Mouse (Mus musculus) frontal cortex, postnatal 10 days (tissue): ENCODE data around the gene Vsig8.

ENCODE experiments used
- DNase-seq, 2 experiments: peaks; one replicate each; pipeline ENCODE4 v3.0.0; 2022; ENCODE audit warnings: low spot score in 2 of 2, mixed read lengths in 1 of 2

The Vsig8 gene

DNA sequence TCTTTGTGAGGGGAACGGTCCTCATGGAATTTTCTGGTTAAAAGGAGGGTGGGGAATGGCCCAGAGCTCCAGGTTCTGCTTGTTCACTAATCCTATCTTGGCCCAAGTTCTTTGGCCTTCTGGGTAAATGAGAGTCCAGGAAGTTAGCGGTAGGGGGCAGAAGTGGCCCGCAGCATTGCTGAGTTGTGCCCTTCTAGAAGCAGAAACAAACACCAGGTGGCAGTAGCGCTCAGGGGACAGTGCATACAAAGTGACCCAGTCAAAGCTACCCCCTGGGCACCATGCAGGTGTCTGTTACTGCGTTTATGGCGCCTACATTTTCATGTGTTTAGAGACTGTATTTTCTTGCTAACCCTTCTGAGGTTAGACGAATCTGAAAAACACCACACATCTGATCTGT is 27.0 kb upstream of the Vsig8 start:
- DNase-seq = peak; percentile 63 to 84

DNA sequence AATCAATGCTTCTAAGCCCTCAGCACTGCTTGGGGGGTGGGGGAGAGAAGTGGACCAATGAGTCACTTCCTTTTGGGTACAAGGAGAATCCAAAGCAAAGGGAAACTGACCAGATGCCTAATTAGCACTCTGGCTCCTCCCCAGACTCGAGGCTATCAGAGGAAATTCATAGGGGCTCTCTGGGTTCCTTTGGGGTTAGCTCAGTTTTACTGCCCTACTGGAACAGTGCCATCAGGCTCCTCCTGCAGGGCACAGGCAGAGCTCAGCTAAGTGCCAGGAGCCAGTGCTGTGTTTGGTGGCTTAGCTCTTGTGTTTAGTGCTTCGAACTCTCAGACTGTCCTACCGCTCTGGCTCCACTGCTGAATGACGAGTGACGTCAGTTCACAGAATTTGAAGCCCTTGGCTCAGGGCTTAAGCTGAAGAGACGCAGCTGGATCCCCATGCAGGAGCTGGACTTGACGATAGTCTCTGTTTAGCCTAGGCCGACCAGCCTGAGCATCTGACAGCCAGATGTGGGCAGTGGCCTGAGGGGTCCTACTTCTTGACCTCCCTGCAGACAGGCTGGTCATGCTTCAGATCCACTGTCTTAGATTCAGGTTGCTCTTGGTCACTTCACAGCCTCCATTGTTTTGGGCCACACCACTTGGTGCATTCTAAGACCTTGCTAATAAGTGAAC is 25.1 kb upstream of the Vsig8 start:
- no peak for DNase-seq

DNA sequence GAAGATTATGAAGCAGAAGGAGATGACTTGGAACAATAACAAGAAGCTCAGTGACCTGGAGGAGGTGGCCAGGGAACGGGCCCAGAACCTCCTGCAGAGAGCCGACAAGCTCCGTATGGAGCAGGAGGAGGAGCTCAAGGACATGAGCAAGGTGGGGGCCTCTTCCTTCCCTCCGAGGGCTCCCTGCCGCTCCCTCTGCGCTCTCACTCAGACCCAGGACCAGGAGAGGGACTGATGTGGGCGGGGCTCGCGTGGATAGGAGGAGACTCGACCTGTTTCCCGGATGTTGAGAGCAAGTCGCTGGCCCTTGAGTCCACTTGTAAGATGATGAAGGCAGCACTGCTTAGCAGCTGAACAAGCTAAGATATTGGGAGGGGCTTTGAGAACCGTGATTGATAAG is 23.2 kb upstream of the Vsig8 start:
- no peak for DNase-seq

DNA sequence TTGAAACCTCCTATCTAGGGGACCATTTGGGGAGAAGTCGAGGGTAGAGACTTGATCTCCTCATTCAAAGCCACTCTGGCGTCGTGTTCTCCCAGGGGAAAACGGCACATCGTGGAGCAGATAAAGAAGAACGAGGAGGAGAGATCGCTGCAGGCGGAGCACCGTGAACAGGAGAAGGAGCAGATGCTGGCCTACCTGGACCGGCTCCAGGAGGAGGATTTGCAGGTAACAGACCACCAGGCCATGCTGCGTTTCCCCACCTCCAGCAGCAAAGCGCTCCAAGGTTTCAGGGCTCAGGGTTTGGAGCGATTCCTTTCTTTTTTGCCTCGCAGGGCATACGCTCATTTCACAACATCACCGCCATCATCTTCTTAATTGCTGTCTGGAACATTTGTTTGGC is 20.6 kb upstream of the Vsig8 start:
- no peak for DNase-seq

DNA sequence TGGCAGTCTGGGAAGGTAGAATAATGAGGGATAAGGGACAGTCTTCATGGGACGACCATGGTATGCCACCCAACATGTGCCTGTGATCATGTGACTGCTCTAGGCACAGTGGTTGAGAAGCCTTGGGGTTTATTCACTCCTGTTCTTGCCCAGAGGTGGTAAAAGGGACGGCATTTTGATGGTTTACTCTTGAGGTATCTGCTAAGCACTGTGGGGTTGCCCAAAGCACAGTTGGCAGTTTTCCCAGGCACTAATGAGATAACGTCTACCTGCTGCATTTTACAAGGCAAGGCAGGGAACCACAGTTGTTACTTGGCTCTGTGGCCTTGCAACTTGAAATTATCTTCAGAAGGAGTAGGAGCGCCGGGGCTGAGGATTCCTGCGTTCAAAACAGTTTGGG is 15.9 kb upstream of the Vsig8 start:
- no peak for DNase-seq

DNA sequence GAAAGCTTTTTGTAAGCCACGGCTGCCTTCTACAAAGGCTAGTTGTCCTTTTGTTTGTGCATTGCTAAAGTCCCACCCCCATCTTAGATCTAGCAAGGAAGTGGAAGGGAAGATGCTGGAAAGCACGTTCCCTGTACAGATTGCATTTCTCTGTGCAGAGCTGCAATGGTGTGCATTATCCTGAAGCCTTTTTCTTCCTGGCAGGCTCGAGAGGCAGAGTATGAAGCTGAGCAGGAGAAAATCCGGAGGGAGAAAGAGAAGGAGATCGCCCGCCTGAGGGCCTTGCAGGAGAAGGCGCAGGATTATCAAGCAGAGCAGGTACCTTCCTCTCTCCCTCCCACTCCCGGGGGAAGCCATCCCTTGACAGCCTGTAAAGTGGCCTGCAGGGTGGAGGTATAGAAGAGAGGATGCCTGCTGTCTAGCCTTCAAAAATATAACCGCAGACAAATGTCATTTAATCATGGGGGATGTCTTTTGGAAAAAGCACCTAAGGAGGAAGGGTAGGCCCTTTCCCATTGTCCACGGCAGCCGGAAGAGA is 15.4 kb upstream of the Vsig8 start:
- no peak for DNase-seq

DNA sequence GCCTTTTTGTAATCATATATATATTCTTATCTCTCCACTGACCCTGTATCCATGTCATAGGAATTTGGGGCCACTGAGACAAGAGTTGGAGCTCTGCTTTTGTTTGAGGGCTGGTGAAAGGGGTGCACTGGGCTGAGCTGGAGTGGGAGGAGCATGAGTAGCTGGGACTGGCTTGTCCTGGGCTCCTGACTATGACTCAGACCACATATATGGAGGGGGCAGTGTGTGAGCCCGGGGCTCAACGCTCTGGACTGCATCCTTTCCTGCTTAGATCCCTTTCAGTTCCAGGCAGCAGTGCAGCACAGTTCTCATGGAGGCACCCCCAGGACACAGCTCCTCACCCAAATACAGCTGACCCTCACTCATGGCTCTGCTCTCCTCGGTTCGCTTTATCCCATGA is 9.7 kb upstream of the Vsig8 start:
- DNase-seq = no peak

DNA sequence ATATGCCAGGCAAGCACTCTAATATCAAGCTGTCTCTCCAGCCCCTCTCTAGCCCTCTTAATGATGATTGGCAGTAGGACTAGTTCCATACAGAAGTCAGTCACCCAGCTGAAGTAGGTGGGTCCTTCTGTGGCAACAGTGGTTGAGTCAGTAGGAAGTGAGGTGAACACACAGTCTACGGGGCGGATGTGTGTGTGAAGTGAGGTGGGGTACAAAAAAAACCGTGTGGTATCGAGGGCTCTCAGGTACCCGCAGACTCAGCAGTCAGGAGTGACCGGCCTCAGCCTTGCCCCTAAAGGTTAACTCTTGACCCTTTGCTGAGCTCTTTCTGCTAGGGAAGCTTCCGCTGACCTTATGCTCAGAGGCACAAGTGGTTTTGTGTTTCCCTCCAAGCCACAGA is 7.2 kb upstream of the Vsig8 start:
- no peak for DNase-seq

DNA sequence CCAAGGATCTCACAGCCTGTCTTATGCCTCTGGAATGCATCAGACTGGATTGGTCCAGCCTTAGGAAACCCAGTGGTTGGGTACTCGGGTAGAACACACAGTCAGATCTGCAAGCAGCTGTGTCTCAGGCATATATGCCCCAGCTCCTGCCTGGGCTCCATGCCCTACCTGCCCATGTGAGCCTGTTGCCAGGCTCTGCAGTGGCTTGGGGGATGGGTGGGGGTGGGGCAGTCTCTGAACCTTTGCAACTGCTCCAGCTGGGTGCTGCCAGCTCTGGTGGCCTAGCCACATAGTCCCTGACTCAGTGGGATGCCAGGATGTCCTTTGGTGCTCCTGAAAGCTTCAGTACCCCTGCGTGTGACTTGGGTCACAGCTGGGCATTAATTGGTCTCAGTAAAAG is 6.4 kb upstream of the Vsig8 start:
- DNase-seq = no peak

DNA sequence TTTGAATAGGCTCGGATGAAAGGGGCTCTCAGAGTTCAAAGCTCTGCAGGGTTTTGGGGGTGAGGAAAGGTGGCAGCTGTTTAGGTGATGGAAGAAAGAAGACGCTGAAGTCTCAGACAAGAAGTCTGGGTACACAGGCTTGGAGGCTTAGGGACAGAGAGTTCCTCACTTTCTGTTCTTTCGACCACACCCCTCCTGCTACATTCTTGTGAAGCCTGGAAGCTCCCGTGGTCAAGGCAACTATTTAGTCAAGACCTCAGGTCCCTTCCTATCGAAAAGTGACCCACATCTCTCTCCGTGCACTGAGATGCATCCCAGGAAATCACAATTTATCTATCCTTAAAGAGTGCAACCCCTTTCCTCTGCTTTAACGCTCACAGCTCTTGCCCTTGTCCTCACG is 6.0 kb upstream of the Vsig8 start:
- DNase-seq = no peak

DNA sequence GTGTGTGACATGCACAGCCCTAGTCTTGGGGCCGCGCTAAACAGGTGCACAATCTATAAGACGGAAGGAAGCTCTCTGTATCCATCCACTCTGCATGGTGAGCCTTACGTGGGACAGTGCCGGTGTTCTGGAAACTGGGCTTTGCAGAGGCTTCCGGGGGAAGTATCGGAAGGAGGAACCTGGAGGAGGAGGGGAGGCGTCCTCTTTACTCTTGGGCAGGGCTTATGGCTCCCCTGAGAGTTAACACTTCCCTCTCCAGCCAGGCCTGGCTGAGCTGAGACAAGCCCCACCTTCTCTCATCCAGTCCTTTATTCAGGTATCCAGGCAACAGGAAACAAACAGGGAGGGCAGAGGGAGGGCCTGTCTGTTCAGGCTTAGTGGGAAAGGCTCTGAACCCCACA is 5.2 kb upstream of the Vsig8 start:
- peak in 1 of 2 experiments; percentile 27 for DNase-seq

DNA sequence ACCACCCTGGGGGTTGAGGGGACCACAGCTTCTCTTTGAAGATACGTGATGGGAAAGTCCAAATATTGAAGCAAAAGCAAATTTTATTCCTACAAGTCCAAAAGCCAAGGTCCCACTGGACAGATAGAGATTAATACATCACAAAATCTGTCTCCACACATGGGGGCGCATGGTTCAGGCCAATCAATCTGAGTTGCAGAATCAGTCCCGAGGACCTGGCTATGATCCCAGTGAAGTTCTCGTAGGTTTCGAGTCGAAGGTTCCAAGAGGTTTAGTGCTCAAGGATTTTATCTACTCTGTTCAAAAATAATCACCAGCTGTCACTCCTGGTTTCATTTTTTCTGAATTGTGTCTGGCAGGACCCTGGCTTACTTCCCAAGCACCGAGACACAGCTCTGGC is 4.7 kb upstream of the Vsig8 start:
- no peak for DNase-seq

DNA sequence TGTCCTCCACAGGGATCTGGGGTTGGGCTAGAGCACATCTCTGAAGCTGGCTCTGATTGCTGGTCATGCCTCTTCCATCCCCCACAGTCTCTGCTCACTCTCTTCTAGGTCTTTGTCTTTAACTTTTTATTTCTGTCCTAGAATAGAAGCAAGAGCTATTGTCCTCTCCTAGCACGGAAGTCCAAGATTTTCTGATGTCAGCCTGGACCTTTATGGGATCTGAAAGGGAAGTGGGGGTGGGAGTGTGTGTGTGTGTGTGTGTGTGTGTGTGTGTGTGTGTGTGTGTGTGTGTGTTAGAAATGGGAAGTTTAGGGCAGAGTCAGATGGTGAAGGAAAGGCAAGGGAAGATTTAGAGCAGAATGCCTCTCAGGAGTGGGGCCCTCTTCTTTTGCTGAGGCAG is 3.1 kb upstream of the Vsig8 start:
- DNase-seq = no peak

DNA sequence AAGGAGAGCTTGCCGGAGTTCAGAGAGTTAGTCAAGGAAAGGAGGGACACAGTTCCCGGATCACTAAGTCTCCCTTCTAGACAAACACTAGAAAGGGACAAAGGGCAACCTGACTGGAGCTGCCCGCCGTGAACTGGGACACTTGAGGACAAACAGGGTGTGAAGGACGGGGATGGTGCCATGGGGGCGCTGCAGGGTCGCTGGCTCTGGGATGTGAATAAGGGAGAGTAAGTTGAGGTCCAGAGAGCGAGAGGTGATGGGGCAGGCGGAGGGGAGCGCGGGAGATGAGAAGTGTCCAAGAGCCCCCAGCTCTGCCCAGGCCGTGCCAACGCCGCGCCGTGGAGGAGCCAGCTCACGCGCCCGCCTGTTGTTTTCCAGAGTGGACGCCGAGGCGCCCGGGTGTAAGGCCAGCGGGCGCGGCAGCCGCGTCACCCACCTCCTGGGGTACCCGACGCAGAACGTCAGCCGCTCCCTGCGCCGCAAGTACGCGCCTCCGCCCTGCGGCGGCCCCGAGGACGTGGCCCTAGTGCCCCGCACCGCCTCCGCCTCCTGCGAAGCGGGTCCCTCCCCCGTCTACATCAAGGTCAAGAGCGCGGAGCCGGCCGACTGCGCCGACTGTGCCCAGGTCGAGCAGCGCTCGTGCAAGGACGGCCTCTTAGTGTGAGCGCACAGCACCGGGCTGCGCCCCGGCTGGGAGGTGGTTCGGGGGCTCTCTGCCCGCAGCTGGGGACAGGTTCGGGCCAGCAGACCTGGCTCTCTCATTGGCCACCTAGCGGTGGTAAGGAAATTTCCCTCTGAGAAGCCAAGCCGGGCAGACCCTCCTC is 7.1 kb downstream of the Vsig8 start:
- peak; percentile 38 to 62 for DNase-seq

DNA sequence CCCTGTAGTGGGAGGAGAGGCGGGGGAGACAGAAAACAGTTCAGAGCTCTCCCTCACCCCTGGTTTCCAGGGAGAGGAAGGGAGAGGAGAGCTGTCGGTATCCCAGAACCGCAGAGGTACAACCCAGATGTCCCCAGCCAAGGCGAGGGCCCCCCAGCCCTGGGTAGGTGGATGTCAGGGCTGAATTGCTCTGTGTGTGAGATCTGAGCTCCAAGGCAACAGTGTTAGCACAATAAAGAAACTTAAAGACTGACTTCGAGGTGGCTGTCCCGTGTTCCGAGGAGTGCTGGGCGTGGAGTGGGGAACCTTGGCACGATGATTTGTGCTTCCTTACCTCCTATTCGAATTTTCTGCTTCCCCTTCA is 7.7 kb downstream of the Vsig8 start:
- no peak for DNase-seq

DNA sequence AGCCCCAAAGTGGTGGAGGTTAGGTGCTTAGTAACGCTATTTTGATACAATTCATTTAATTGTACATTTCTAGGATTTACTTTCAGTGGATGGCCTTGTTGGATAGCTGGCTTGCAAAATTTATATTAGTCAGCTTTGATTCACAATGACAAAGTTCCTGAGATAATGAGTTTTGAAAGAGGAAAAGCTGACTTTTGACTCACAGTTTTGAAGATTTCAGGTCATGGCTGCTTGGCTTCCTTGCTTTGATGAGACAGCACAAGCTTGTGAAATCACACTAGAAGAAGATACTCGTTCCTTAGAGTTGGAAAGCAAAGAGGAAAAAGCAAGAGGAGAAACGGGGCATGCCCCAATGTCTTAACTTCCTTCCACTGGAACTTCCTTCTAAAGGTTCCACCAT is 10.4 kb downstream of the Vsig8 start:
- no peak for DNase-seq

DNA sequence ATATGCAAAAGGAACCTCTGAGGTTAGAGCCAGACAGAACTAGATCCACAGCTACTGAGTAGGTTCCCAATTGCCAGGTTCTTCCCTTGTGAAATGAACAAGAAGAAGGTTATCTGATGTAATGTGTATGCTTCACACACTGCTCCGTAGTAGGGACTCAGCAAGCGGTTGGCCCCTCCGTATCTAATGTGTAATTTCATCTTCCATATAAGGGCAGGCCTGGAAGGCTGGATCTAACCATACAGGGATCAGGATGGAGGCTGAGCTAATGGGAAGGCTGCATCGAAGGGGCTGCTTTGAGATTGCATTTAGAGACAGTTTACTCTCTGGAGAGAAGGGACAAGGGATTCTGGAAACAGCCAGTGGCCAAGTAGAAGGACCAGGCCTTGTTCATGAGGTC is 12.0 kb downstream of the Vsig8 start:
- DNase-seq = no peak

DNA sequence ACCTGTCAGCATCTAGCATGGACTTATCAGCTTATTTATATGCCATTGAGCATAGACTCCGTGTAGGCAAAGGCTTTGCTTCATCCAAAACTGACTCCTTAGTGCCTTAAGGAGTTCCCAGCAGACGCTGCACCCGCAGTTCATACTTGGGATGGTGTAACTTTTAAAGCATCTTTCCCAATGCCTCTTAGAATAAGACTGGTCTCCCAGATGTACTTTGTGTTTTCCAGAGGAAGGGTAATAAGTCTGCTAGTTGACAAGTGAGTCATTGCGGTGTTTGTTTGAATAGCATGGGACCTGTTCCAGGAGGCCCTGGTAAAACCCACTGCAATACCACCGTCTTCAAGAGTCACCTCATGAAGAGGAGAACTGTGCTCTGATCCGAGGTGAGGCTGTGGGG is 24.4 kb downstream of the Vsig8 start:
- no peak for DNase-seq

DNA sequence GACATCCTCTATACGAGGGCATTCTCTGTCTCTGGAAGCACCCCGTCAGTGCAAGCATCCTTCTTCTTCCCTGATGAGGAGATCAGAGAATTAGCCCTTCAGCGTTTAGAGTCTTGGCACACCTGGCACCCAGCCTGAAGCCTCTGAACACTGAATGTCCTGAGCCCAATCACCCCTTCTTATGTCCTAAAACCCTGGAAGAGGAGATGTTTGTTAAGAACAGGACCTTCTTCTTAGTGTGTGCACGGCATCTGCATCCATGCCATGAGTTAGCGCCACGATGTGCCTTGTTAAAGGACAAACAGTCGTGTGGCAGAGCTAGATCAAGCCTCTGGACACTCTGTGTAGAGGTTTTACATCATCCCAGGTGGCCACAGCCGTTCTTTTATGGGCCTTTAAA is 26.7 kb downstream of the Vsig8 start:
- no peak for DNase-seq

DNA sequence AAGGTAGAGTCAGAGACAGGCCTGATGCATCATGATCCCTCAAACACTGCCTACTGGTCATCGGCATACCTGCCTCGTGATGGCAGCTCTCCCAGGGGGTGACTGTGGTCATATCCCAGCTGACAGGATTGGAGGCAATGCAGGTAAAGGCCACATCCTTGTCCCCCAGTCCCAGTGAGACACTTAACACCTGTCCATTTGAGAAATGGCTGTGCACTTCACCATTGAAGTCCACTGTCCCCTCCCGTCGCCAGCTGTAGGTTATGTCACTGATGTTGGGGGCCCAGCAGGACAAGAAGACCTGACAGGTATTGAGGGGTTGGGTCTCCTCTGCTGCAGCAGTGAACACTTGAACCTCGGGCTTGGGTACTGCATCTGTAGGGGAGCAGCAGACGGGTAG is 28.5 kb downstream of the Vsig8 start:
- no peak for DNase-seq

DNA sequence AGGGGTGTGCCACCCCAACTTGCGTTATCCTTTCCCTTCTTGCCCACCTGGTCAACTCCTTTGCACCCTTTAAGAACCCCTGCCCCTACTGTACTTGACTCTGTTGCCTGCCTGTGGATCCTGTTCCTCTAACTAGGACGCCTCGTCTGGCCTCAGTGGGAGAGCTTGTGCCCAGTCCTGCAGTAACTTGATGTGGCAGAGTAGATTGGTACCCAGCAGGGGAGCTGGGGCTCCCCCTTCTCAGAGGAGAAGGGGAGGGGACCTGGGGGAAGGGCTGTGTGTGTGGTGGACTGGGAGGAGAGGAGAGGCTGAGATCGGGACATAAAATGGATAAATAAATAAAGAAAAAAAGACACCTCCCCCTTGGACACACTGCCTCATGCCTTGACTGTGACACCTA is 29.3 kb downstream of the Vsig8 start:
- no peak for DNase-seq

DNA sequence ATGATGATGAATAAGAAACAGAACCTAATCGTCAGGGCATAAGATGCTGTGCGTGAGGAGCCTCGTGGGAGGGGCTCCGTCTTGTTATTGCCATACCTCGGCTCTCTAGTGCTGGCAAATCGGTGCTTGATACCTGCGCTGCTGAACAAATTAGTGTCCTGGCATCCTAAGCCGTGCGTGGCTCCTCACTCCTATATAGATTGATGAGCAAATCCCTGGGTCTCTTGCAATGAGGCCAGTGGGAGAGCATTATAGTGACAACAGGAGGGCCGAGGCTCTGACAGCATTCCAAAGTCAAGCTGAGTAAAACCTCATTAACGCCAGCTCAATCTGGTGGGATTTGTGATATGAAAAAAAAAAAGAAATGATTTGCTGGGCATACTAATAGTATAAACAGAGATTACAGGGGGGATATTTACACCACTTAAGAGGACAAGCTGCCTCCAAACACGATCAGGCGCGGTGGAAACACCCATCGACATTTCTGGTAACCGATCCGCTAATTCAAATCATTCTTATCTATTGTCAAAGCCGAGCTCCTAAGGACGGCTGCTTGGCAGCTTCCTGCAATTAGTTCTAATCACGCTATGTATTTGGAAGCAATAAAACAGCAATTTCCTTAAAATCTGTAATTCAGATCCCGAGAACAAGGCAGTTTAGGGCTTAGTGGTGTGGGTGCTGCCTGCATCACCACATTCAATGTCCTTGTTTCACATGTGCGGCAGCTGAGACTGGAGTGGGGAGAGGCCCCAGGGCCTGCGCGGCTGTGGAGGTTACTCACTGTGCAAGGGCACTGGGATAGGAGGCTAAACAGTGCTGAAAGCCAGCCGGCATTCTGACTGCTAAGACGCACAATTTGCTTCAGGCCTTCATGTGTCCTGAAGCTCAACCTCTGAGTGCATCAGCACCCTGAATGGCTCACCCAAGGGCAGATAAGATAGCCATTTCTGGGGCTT is 30.2 kb downstream of the Vsig8 start:
- no peak for DNase-seq
